Mouse (Mus musculus) hindbrain, embryonic 16.5 days (tissue): ENCODE results near the gene Adat1. TPM values are rescaled to one million over a fixed set of nuclear protein-coding genes. Genes with fewer than 3 reads are reported as not detected.

Experiments
- ATAC-seq: fragments of 200-750 bp; cut with Nextera tagmentation; 2 replicates; pipeline ENCODE4 v1.8.0; 2017; ENCODE audit warnings: moderate TSS enrichment, moderate library complexity
- H3K27ac ChIP-seq: fragments of 300-500 bp; sonication (generic); 2 replicates; pipeline ENCODE4 v1.5.1; 2014; ENCODE audit warnings: low read depth, mild to moderate bottlenecking, control low read depth, low read length, moderate library complexity
- H3K27me3 ChIP-seq: fragments of 300-500 bp; sonication (generic); replicated peaks from 2 replicates; pipeline ENCODE4 v1.6.1; 2014; ENCODE audit warnings: low read length; ENCODE audit not compliant: control insufficient read depth, insufficient read depth
- H3K36me3 ChIP-seq: fragments of 300-500 bp; sonication (generic); 2 replicates; pipeline ENCODE4 v1.6.1; 2014; ENCODE audit warnings: mild to moderate bottlenecking, low read length, moderate library complexity, mixed read lengths; ENCODE audit not compliant: control insufficient read depth, insufficient read depth
- H3K4me1 ChIP-seq: fragments of 300-500 bp; sonication (generic); 2 replicates; pipeline ENCODE4 v1.6.1; 2014; ENCODE audit warnings: low read depth, low read length; ENCODE audit not compliant: control insufficient read depth, insufficient read depth
- H3K4me2 ChIP-seq: fragments of 300-500 bp; sonication (generic); 2 replicates; pipeline ENCODE4 v1.6.1; 2014; ENCODE audit warnings: mild to moderate bottlenecking, low read length, control low read depth, moderate library complexity
- H3K4me3 ChIP-seq: fragments of 300-500 bp; sonication (generic); 2 replicates; pipeline ENCODE4 v1.5.1; 2014; ENCODE audit warnings: mild to moderate bottlenecking, low read length, control low read depth, moderate library complexity
- H3K9ac ChIP-seq: fragments of 300-500 bp; sonication (generic); 2 replicates; pipeline ENCODE4 v1.6.1; 2014; ENCODE audit warnings: low read depth, mild to moderate bottlenecking, control low read depth, low read length, moderate library complexity
- H3K9me3 ChIP-seq: fragments of 300-500 bp; sonication (generic); 2 replicates; pipeline ENCODE4 v1.6.1; 2014; ENCODE audit warnings: mild to moderate bottlenecking, low read length, moderate library complexity; ENCODE audit not compliant: control insufficient read depth
- WGBS: fragments of 180-500 bp; shearing (Covaris S2); extraction: QIAGEN DNeasy Blood & Tissue Kit; methylation state at CpG from one replicate; pipeline ENCODE4 v1.1.7; 2014; 5-methylcytosine and 5-hydroxymethylcytosine counted together
- polyA plus RNA-seq: library from polyadenylated mRNA; unstranded; fragments of >200 nt; fragmentation: Nextera tagmentation; extraction: Ambion mirVana; gene quantifications from 2 replicates; pipeline ENCODE4 v1.2.1, GENCODE M21; 2015

Adat1 gene
- 6.9 and 7.5 TPM in 2 replicates for polyA plus RNA-seq

- H3K4me3 ChIP-seq, result peak within 1 kb of the TSS; percentile 73
- H3K27me3 ChIP-seq, result no peaks in the 10 kb centered on the region
- H3K9ac ChIP-seq, result peak within 1 kb of the TSS; percentile 82
- peak within 1 kb of the TSS; percentile 75 for H3K4me2 ChIP-seq
- peaks cover 29% of the 10 kb centered on the region for H3K36me3 ChIP-seq
- WGBS, result 5% methylated on average over 33 of the region's 33 CpGs
- peak within 1 kb of the TSS; percentile 58 for H3K27ac ChIP-seq
- peak; percentile 98 for ATAC-seq
- H3K4me1 ChIP-seq, result peaks cover 5% of the 10 kb centered on the region
- no peaks in the 10 kb centered on the region for H3K9me3 ChIP-seq
These were observed at the start of gene Adat1 for GRCm38 (mm10) chr8:111992013-111992702. TSS of gene Adat1 (minus strand) at chr8:111992302.

GRCm38 (mm10) chr8:112037521-112037920 is 45.4 kb upstream of the Adat1 start:
- no peaks in the 10 kb centered on the region for H3K4me1 ChIP-seq
- WGBS, result 80% methylated on average over 18 of the region's 18 CpGs
- ATAC-seq, result no peak

GRCm38 (mm10) chr8:112034603-112035002 is 42.5 kb upstream of the Adat1 start:
- 16% methylated on average over 8 of the region's 8 CpGs for WGBS
- Histone ChIP-seq H3K4me1 (no peaks in the 10 kb centered on the region), H3K9ac (no peak overlapping the region), H3K27ac (no peak overlapping the region), H3K27me3 (no peaks in the 10 kb centered on the region), H3K9me3 (no peaks in the 10 kb centered on the region), H3K4me2 (no peak overlapping the region), H3K36me3 (no peaks in the 10 kb centered on the region), H3K4me3 (no peak overlapping the region)
- ATAC-seq, result no peak

More at GRCm38 (mm10) chr8:112037521-112037920, 45.4 kb upstream of the Adat1 start:
- Histone ChIP-seq H3K27me3 (no peaks in the 10 kb centered on the region), H3K9ac (no peak overlapping the region), H3K9me3 (no peaks in the 10 kb centered on the region), H3K4me3 (no peak overlapping the region), H3K27ac (no peak overlapping the region), H3K4me2 (no peak overlapping the region), H3K36me3 (no peaks in the 10 kb centered on the region)

GRCm38 (mm10) chr8:112033071-112033470 is 41.0 kb upstream of the Adat1 start:
- 40% methylated on average over 7 of the region's 7 CpGs for WGBS
- H3K9ac ChIP-seq, result no peak overlapping the region
- ATAC-seq, result no peak
- no peaks in the 10 kb centered on the region for H3K4me1 ChIP-seq
- no peaks in the 10 kb centered on the region for H3K36me3 ChIP-seq
- H3K9me3 ChIP-seq, result no peaks in the 10 kb centered on the region
- H3K27me3 ChIP-seq, result no peaks in the 10 kb centered on the region
- no peak overlapping the region for H3K4me3 ChIP-seq
- H3K27ac ChIP-seq, result no peak overlapping the region
- H3K4me2 ChIP-seq, result no peak overlapping the region

GRCm38 (mm10) chr8:112030663-112031062 is 38.6 kb upstream of the Adat1 start:
- Histone ChIP-seq H3K4me1 (no peaks in the 10 kb centered on the region), H3K27me3 (no peaks in the 10 kb centered on the region), H3K36me3 (no peaks in the 10 kb centered on the region), H3K27ac (no peak overlapping the region), H3K9ac (no peak overlapping the region), H3K4me3 (no peak overlapping the region), H3K4me2 (no peak overlapping the region), H3K9me3 (no peaks in the 10 kb centered on the region)
- WGBS, result 63% methylated on average over 6 of the region's 6 CpGs
- no peak for ATAC-seq

GRCm38 (mm10) chr8:112029455-112029854 is 37.4 kb upstream of the Adat1 start:
- Histone ChIP-seq H3K9ac (no peak overlapping the region), H3K4me3 (no peak overlapping the region), H3K27me3 (no peaks in the 10 kb centered on the region), H3K4me2 (no peak overlapping the region), H3K9me3 (no peaks in the 10 kb centered on the region), H3K27ac (no peak overlapping the region), H3K36me3 (no peaks in the 10 kb centered on the region), H3K4me1 (no peaks in the 10 kb centered on the region)
- WGBS, result 87% methylated on average over 7 of the region's 7 CpGs
- no peak for ATAC-seq

- Histone ChIP-seq H3K4me3 (no peak within 1 kb of the TSS), H3K4me1 (peaks cover 18% of the 10 kb centered on the region), H3K4me2 (no peak within 1 kb of the TSS), H3K36me3 (peaks cover 20% of the 10 kb centered on the region), H3K27me3 (no peaks in the 10 kb centered on the region), H3K9ac (no peak within 1 kb of the TSS), H3K27ac (no peak within 1 kb of the TSS), H3K9me3 (no peaks in the 10 kb centered on the region)
- ATAC-seq, result no peak
- 93% methylated on average over 11 of the region's 11 CpGs for WGBS
These were observed 22.8 kb upstream of the Adat1 start, which contains the start of gene Gm6793 for GRCm38 (mm10) chr8:112014936-112015335. TSS of gene Gm6793 (minus strand) at chr8:112015036.

GRCm38 (mm10) chr8:112011816-112012242 is 19.7 kb upstream of the Adat1 start:
- Histone ChIP-seq H3K27ac (peak overlapping the region; percentile 89), H3K9ac (peak overlapping the region; percentile 93), H3K27me3 (no peaks in the 10 kb centered on the region), H3K4me2 (peak overlapping the region; percentile 88), H3K4me3 (peak overlapping the region; percentile 91), H3K36me3 (no peaks in the 10 kb centered on the region), H3K4me1 (peaks cover 21% of the 10 kb centered on the region), H3K9me3 (no peaks in the 10 kb centered on the region)
- WGBS, result under 1% methylated on average over 36 of the region's 40 CpGs
- no peak; the same call in none of the 2 replicates for ATAC-seq

- WGBS, result under 1% methylated on average over 61 of the region's 61 CpGs
- peak within 1 kb of the TSS; percentile 91 for H3K4me3 ChIP-seq
- peak within 1 kb of the TSS; percentile 93 for H3K9ac ChIP-seq
- peak within 1 kb of the TSS; percentile 88 for H3K4me2 ChIP-seq
- H3K4me1 ChIP-seq, result peaks cover 21% of the 10 kb centered on the region
- no peaks in the 10 kb centered on the region for H3K36me3 ChIP-seq
- ATAC-seq, result peak; percentile 97
- no peaks in the 10 kb centered on the region for H3K9me3 ChIP-seq
- peak within 1 kb of the TSS; percentile 89 for H3K27ac ChIP-seq
- H3K27me3 ChIP-seq, result no peaks in the 10 kb centered on the region
These were observed 19.1 kb upstream of the Adat1 start, which contains the start of the genes Kars and Terf2ip for GRCm38 (mm10) chr8:112010997-112011815. TSS of gene Kars (minus strand) at chr8:112011323. TSS of gene Terf2ip (plus strand) at chr8:112011398.
